Mouse (Mus musculus): ENCODE results near the gene Erlin1.

DNA sequence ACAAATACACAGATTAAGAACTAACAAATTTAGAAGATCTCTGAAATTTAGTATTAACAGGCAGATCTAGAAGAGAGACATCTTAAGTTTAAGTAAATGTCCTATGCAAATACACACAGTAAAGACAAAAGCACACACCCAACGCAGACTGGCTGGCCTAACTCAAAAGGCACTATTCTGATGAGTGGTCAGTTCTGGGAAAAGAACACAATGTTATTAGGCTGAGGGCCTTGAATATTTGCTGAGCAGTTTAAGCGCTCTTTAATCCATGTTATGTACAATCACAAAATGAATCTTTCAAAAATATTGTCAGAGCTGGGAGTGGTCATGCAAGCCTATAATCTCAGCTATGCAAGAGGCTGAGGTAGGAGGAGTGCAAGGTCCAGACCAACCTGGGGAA is 4.9 kb downstream of the Erlin1 start:
- TF ChIP-seq CTCF (IDR thresholded peaks at IDR 0.05) (no peak), EP300 (IDR thresholded peaks at IDR 0.05; ENCODE audit: insufficient read depth, low read depth, low read length) (no peak), POLR2A (IDR thresholded peaks at IDR 0.05; ENCODE audit: insufficient read depth, low read depth, low read length) (no peak)

All from heart, adult 2 months (tissue).